Mouse (Mus musculus): ENCODE results near the gene Nudt5. TPM values are rescaled to one million over a fixed set of nuclear protein-coding genes. Genes with fewer than 3 reads are reported as not detected.
A peak's percentile ranks its signal among the peaks of the same experiment; 100 is the strongest.

Gene Nudt5
- polyA plus RNA-seq, 1 experiment from 2014 or later: 24.1 TPM

- H3K27me3 ChIP-seq (replicated peaks; ENCODE audit: control insufficient read depth, insufficient read depth, low read length): no peaks in the 10 kb centered on the region
- no peak overlapping the region for H3K4me3 ChIP-seq (ENCODE audit: low read depth, low read length)
- no peak overlapping the region for H3K4me2 ChIP-seq (replicated peaks; ENCODE audit: low read depth)
- no peak overlapping the region for H3K27ac ChIP-seq (ENCODE audit: low read depth, low read length)
- H3K9me3 ChIP-seq (ENCODE audit: control insufficient read depth): no peaks in the 10 kb centered on the region
- ATAC-seq: no peak
- no peak for TF ChIP-seq CTCF (IDR thresholded peaks at IDR 0.05; ENCODE audit: low read depth)
- H3K4me1 ChIP-seq (replicated peaks; ENCODE audit: control insufficient read depth, insufficient read depth, low read length): 0 out of 2 replicates have a peak, but pooled peaks cover 3% of the 10 kb centered on the region
- no peak overlapping the region for H3K9ac ChIP-seq (ENCODE audit: low read depth, low read length)
- H3K36me3 ChIP-seq (ENCODE audit: control insufficient read depth, insufficient read depth): peaks cover 46% of the 10 kb centered on the region
- WGBS: 54% methylated on average over 2 of the region's 2 CpGs
Observed at GRCm38 (mm10) chr2:5889412-5889811, 44.6 kb downstream of the Nudt5 start.

GRCm38 (mm10) chr2:5894296-5894695 is 49.5 kb downstream of the Nudt5 start:
- H3K9ac ChIP-seq (ENCODE audit: low read depth, low read length): peak overlapping the region; percentile 93
- H3K27me3 ChIP-seq (replicated peaks; ENCODE audit: control insufficient read depth, insufficient read depth, low read length): no peaks in the 10 kb centered on the region
- 14% methylated on average over 11 of the region's 11 CpGs for WGBS
- 0 out of 2 replicates have a peak, but pooled peaks cover 3% of the 10 kb centered on the region for H3K4me1 ChIP-seq (replicated peaks; ENCODE audit: control insufficient read depth, insufficient read depth, low read length)
- peak overlapping the region; percentile 96 for H3K4me2 ChIP-seq (replicated peaks; ENCODE audit: low read depth)
- no peak for ATAC-seq
- no peaks in the 10 kb centered on the region for H3K9me3 ChIP-seq (ENCODE audit: control insufficient read depth)
- H3K36me3 ChIP-seq (ENCODE audit: control insufficient read depth, insufficient read depth): peaks cover 16% of the 10 kb centered on the region
- H3K27ac ChIP-seq (ENCODE audit: low read depth, low read length): peak overlapping the region; percentile 88; the same call in 1 of the 2 replicates
- peak overlapping the region; percentile 88 for H3K4me3 ChIP-seq (ENCODE audit: low read depth, low read length)
- TF ChIP-seq CTCF (IDR thresholded peaks at IDR 0.05; ENCODE audit: low read depth): no peak

GRCm38 (mm10) chr2:5894843-5895570 is 50.2 kb downstream of the Nudt5 start, which contains the start of gene Sec61a2:
Sec61a2 (minus strand) TSS chr2:5895432.
- peak; percentile 47 for TF ChIP-seq CTCF (IDR thresholded peaks at IDR 0.05; ENCODE audit: low read depth)
- WGBS: under 1% methylated on average over 60 of the region's 62 CpGs

GRCm38 (mm10) chr2:5900145-5900544 is 55.3 kb downstream of the Nudt5 start:
- H3K27me3 ChIP-seq (replicated peaks; ENCODE audit: control insufficient read depth, insufficient read depth, low read length): no peaks in the 10 kb centered on the region
- H3K27ac ChIP-seq (ENCODE audit: low read depth, low read length): no peak overlapping the region
- no peak overlapping the region for H3K9ac ChIP-seq (ENCODE audit: low read depth, low read length)
- H3K4me2 ChIP-seq (replicated peaks; ENCODE audit: low read depth): no peak overlapping the region
- 65% methylated on average over 5 of the region's 5 CpGs for WGBS
- H3K9me3 ChIP-seq (ENCODE audit: control insufficient read depth): no peaks in the 10 kb centered on the region
- no peaks in the 10 kb centered on the region for H3K36me3 ChIP-seq (ENCODE audit: control insufficient read depth, insufficient read depth)
- TF ChIP-seq CTCF (IDR thresholded peaks at IDR 0.05; ENCODE audit: low read depth): peak; percentile 79
- ATAC-seq: no peak
- H3K4me3 ChIP-seq (ENCODE audit: low read depth, low read length): no peak overlapping the region
- H3K4me1 ChIP-seq (replicated peaks; ENCODE audit: control insufficient read depth, insufficient read depth, low read length): no peaks in the 10 kb centered on the region

More at GRCm38 (mm10) chr2:5894843-5895570, 50.2 kb downstream of the Nudt5 start, which contains the start of gene Sec61a2:
- peak within 1 kb of the TSS; percentile 96 for H3K4me2 ChIP-seq (replicated peaks; ENCODE audit: low read depth)
- ATAC-seq: peak; percentile 98
- no peaks in the 10 kb centered on the region for H3K27me3 ChIP-seq (replicated peaks; ENCODE audit: control insufficient read depth, insufficient read depth, low read length)
- H3K36me3 ChIP-seq (ENCODE audit: control insufficient read depth, insufficient read depth): peaks cover 16% of the 10 kb centered on the region
- peak within 1 kb of the TSS; percentile 88 for H3K27ac ChIP-seq (ENCODE audit: low read depth, low read length)
- no peaks in the 10 kb centered on the region for H3K9me3 ChIP-seq (ENCODE audit: control insufficient read depth)
- H3K4me3 ChIP-seq (ENCODE audit: low read depth, low read length): peak within 1 kb of the TSS; percentile 88
- 0 out of 2 replicates have a peak, but pooled peaks cover 3% of the 10 kb centered on the region for H3K4me1 ChIP-seq (replicated peaks; ENCODE audit: control insufficient read depth, insufficient read depth, low read length)
- H3K9ac ChIP-seq (ENCODE audit: low read depth, low read length): peak within 1 kb of the TSS; percentile 93

GRCm38 (mm10) chr2:5906092-5906491 is 61.3 kb downstream of the Nudt5 start:
- Histone ChIP-seq H3K9ac (ENCODE audit: low read depth, low read length) (no peak overlapping the region), H3K36me3 (ENCODE audit: control insufficient read depth, insufficient read depth) (no peaks in the 10 kb centered on the region), H3K4me1 (replicated peaks; ENCODE audit: control insufficient read depth, insufficient read depth, low read length) (no peaks in the 10 kb centered on the region), H3K27me3 (replicated peaks; ENCODE audit: control insufficient read depth, insufficient read depth, low read length) (no peaks in the 10 kb centered on the region), H3K9me3 (ENCODE audit: control insufficient read depth) (no peaks in the 10 kb centered on the region), H3K4me3 (ENCODE audit: low read depth, low read length) (no peak overlapping the region), H3K27ac (ENCODE audit: low read depth, low read length) (no peak overlapping the region), H3K4me2 (replicated peaks; ENCODE audit: low read depth) (no peak overlapping the region)
- TF ChIP-seq CTCF (IDR thresholded peaks at IDR 0.05; ENCODE audit: low read depth): no peak
- no peak for ATAC-seq
- 27% methylated on average over 5 of the region's 5 CpGs for WGBS

GRCm38 (mm10) chr2:5906625-5907024 is 61.8 kb downstream of the Nudt5 start:
- no peaks in the 10 kb centered on the region for H3K27me3 ChIP-seq (replicated peaks; ENCODE audit: control insufficient read depth, insufficient read depth, low read length)
- H3K36me3 ChIP-seq (ENCODE audit: control insufficient read depth, insufficient read depth): no peaks in the 10 kb centered on the region
- no peak overlapping the region for H3K4me3 ChIP-seq (ENCODE audit: low read depth, low read length)
- H3K9ac ChIP-seq (ENCODE audit: low read depth, low read length): no peak overlapping the region
- TF ChIP-seq CTCF (IDR thresholded peaks at IDR 0.05; ENCODE audit: low read depth): peak; percentile 80
- no peak overlapping the region for H3K4me2 ChIP-seq (replicated peaks; ENCODE audit: low read depth)
- 68% methylated on average over 3 of the region's 3 CpGs for WGBS
- ATAC-seq: no peak
- H3K4me1 ChIP-seq (replicated peaks; ENCODE audit: control insufficient read depth, insufficient read depth, low read length): no peaks in the 10 kb centered on the region
- no peak overlapping the region for H3K27ac ChIP-seq (ENCODE audit: low read depth, low read length)
- no peaks in the 10 kb centered on the region for H3K9me3 ChIP-seq (ENCODE audit: control insufficient read depth)
